Mouse (Mus musculus): ENCODE measurements at regions not wholly inside any gene's neighbourhood (a gene's known extent, or its start where the extent isn't known, plus 50 kb on each side); places are given as distances from the start of the nearest gene placed in this dataset.
A peak's percentile ranks its signal among the peaks of the same experiment; 100 is the strongest.

DNA sequence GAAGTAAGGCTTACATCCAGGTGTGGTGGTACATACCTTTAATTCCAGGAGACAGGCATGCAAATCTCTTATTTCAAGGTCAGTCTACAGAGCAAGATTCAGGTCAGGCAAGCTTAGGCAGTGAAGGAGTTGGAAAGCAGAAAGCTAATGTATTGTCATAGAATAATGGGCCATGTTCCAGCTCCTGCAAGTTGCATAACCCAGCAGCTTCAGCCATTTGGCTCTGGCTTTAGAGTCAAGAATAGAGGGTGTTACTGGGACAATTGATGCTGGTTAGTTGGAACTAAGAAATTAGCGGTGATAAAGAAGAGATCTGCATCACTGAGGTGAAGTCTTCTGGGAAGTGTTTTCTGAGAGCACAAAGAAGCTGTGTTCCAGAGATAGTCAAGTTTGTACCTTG lies 565.3 kb upstream of the Jag1 start:
- H3K36me3 ChIP-seq (ENCODE audit: control insufficient read depth, insufficient read depth) = no peaks in the 10 kb centered on the region
- H3K27me3 ChIP-seq (ENCODE audit: control insufficient read depth, insufficient read depth, insufficient read length) = no peaks in the 10 kb centered on the region
- no peak overlapping the region for H3ac ChIP-seq (ENCODE audit: control insufficient read depth, insufficient read length)
- no peak for TF ChIP-seq POLR2AphosphoS2 (IDR thresholded peaks at IDR 0.05; ENCODE audit: insufficient read length, low read depth)
- no peak overlapping the region for H3K4me3 ChIP-seq
- H3K4me2 ChIP-seq (ENCODE audit: low read depth) = no peak overlapping the region
- no peaks in the 10 kb centered on the region for H3K79me2 ChIP-seq (ENCODE audit: control insufficient read depth, insufficient read depth)

DNA sequence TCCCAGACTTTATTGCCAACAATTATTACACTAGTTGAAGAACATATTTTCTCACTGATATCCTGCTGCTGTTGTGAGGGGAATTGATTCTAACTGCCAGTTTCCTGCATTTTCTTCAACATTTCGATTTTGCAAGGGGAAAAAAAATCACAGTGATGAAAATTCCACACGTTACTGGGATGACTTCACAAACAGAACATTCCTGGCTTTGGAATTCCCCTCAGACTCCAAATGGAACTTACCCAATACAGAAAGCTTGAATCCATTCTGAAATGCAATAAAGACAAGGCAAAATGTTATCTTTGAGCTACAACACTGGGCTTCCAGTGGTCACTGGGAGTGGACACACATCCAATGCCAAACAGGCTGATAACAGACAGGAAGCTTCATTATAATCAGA lies 546.7 kb upstream of the Jag1 start:
- Histone ChIP-seq H3K4me3 (no peak overlapping the region), H3K79me2 (ENCODE audit: control insufficient read depth, insufficient read depth) (no peaks in the 10 kb centered on the region), H3K4me2 (ENCODE audit: low read depth) (peak overlapping the region; percentile 56), H3ac (ENCODE audit: control insufficient read depth, insufficient read length) (no peak overlapping the region), H3K36me3 (ENCODE audit: control insufficient read depth, insufficient read depth) (no peaks in the 10 kb centered on the region), H3K27me3 (ENCODE audit: control insufficient read depth, insufficient read depth, insufficient read length) (no peaks in the 10 kb centered on the region)
- no peak for TF ChIP-seq TCF12 (IDR thresholded peaks at IDR 0.05; ENCODE audit: insufficient read depth, poor library complexity, severe bottlenecking)
- no peak for TF ChIP-seq MAX (IDR thresholded peaks at IDR 0.05; ENCODE audit: low read depth)
- no peak for TF ChIP-seq E2F4 (IDR thresholded peaks at IDR 0.05; ENCODE audit: insufficient read depth)
- no peak for TF ChIP-seq MYOD1 (IDR thresholded peaks at IDR 0.05; ENCODE audit: control insufficient read depth in 1 of 3, insufficient read length in 2 of 3, low read depth in 2 of 3)
- TF ChIP-seq USF1 (IDR thresholded peaks at IDR 0.05; ENCODE audit: low read depth) = no peak
- TF ChIP-seq CEBPB (IDR thresholded peaks at IDR 0.05; ENCODE audit: insufficient read depth, poor library complexity, severe bottlenecking) = no peak
- TF ChIP-seq MYOG (IDR thresholded peaks at IDR 0.05; ENCODE audit: control insufficient read depth in 1 of 3, insufficient read depth in 1 of 3, insufficient read length in 2 of 3, low read depth in 2 of 3) = no peak
- no peak for TF ChIP-seq POLR2AphosphoS2 (IDR thresholded peaks at IDR 0.05; ENCODE audit: insufficient read length, low read depth)
- no peak for TF ChIP-seq SRF (IDR thresholded peaks at IDR 0.05; ENCODE audit: control insufficient read depth, insufficient read length, low read depth)
- no peak for TF ChIP-seq POLR2A (IDR thresholded peaks at IDR 0.05; ENCODE audit: insufficient read length, low read depth)
- TF ChIP-seq REST (IDR thresholded peaks at IDR 0.05; ENCODE audit: insufficient read depth, insufficient read length) = no peak
- no peak for TF ChIP-seq TCF3 (IDR thresholded peaks at IDR 0.05; ENCODE audit: insufficient read length, low read depth)

DNA sequence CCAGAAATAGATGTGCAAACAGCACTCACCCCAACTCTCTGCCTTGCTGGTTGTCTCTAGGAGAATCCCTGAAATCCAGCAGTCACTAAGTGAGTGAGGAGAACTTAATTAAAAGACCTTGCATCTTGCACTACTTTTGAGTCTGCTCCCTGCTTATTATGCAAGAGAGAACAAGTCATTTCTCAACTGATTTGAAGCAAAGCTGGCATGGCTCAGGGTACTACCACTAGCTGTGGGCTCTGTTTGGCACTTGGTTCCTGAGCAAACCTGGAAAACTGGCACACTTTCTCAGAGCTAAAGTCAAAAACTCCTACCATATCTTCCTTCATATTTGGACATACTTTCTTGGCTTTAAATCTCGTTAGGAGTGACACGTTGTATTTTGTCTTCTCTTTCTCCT lies 545.8 kb upstream of the Jag1 start:
- Histone ChIP-seq H3K79me2 (ENCODE audit: control insufficient read depth, insufficient read depth) (no peaks in the 10 kb centered on the region), H3ac (ENCODE audit: control insufficient read depth, insufficient read length) (no peak overlapping the region), H3K36me3 (ENCODE audit: control insufficient read depth, insufficient read depth) (no peaks in the 10 kb centered on the region), H3K4me3 (no peak overlapping the region), H3K27me3 (ENCODE audit: control insufficient read depth, insufficient read depth, insufficient read length) (no peaks in the 10 kb centered on the region), H3K4me2 (ENCODE audit: low read depth) (no peak overlapping the region)
- no peak for TF ChIP-seq CEBPB (IDR thresholded peaks at IDR 0.05; ENCODE audit: insufficient read depth, poor library complexity, severe bottlenecking)
- no peak for TF ChIP-seq MYOG (IDR thresholded peaks at IDR 0.05; ENCODE audit: control insufficient read depth in 1 of 3, insufficient read depth in 1 of 3, insufficient read length in 2 of 3, low read depth in 2 of 3)
- TF ChIP-seq USF1 (IDR thresholded peaks at IDR 0.05; ENCODE audit: low read depth) = no peak
- no peak for TF ChIP-seq MAX (IDR thresholded peaks at IDR 0.05; ENCODE audit: low read depth)
- no peak for TF ChIP-seq REST (IDR thresholded peaks at IDR 0.05; ENCODE audit: insufficient read depth, insufficient read length)
- TF ChIP-seq TCF3 (IDR thresholded peaks at IDR 0.05; ENCODE audit: insufficient read length, low read depth) = no peak
- TF ChIP-seq POLR2A (IDR thresholded peaks at IDR 0.05; ENCODE audit: insufficient read length, low read depth) = no peak
- no peak for TF ChIP-seq POLR2AphosphoS2 (IDR thresholded peaks at IDR 0.05; ENCODE audit: insufficient read length, low read depth)
- no peak for TF ChIP-seq E2F4 (IDR thresholded peaks at IDR 0.05; ENCODE audit: insufficient read depth)

DNA sequence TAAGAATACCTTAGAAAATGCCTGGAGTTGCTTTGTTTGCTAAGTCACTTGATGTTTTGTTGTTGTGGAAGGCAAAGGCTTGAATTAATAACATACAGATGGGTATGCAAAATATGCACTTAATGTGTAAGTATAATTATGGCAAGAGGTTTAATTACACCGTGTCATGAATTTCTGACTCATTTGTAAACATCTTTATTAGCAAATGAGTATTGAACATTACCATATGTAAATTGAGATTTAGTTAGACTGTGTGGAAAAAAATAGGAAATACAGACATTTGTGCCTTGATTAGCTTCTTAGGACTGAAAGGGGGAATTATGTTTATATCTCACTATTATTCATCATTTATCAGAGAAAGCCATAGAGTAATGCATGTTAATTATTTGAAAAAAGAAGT lies 544.0 kb upstream of the Jag1 start:
- Histone ChIP-seq H3ac (ENCODE audit: control insufficient read depth, insufficient read length) (no peak overlapping the region), H3K27me3 (ENCODE audit: control insufficient read depth, insufficient read depth, insufficient read length) (no peaks in the 10 kb centered on the region), H3K4me3 (no peak overlapping the region), H3K79me2 (ENCODE audit: control insufficient read depth, insufficient read depth) (no peaks in the 10 kb centered on the region), H3K36me3 (ENCODE audit: control insufficient read depth, insufficient read depth) (no peaks in the 10 kb centered on the region), H3K4me2 (ENCODE audit: low read depth) (no peak overlapping the region)
- no peak for TF ChIP-seq MYOG (IDR thresholded peaks at IDR 0.05; ENCODE audit: control insufficient read depth in 1 of 3, insufficient read depth in 1 of 3, insufficient read length in 2 of 3, low read depth in 2 of 3)
- no peak for TF ChIP-seq REST (IDR thresholded peaks at IDR 0.05; ENCODE audit: insufficient read depth, insufficient read length)
- TF ChIP-seq TCF12 (IDR thresholded peaks at IDR 0.05; ENCODE audit: insufficient read depth, poor library complexity, severe bottlenecking) = no peak
- no peak for TF ChIP-seq E2F4 (IDR thresholded peaks at IDR 0.05; ENCODE audit: insufficient read depth)

DNA sequence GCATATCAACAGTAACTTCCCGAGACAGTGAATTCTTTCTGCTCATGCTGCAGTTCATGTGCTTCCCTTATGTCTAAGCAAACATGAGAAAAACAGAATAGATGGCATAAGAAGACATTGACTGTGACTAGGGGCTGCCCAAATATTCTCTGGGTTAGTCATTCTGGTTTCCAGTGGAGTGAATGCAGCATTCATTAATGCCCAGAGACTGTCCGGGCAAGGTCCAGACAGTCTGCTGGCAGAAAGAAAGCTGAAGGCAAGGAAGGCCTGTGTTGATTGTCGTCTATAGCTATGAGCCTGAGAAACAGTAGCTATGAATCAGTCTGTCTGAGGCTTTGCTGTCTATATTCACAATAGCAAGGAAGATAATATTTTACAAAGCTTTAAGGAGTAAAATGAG lies 537.9 kb upstream of the Jag1 start:
- H3K79me2 ChIP-seq (ENCODE audit: control insufficient read depth, insufficient read depth) = no peaks in the 10 kb centered on the region
- no peak overlapping the region for H3K4me3 ChIP-seq
- H3K36me3 ChIP-seq (ENCODE audit: control insufficient read depth, insufficient read depth) = no peaks in the 10 kb centered on the region
- H3K4me2 ChIP-seq (ENCODE audit: low read depth) = peak overlapping the region; percentile 20
- no peak for TF ChIP-seq TCF12 (IDR thresholded peaks at IDR 0.05; ENCODE audit: insufficient read depth, poor library complexity, severe bottlenecking)
- no peaks in the 10 kb centered on the region for H3K27me3 ChIP-seq (ENCODE audit: control insufficient read depth, insufficient read depth, insufficient read length)
- H3ac ChIP-seq (ENCODE audit: control insufficient read depth, insufficient read length) = no peak overlapping the region

DNA sequence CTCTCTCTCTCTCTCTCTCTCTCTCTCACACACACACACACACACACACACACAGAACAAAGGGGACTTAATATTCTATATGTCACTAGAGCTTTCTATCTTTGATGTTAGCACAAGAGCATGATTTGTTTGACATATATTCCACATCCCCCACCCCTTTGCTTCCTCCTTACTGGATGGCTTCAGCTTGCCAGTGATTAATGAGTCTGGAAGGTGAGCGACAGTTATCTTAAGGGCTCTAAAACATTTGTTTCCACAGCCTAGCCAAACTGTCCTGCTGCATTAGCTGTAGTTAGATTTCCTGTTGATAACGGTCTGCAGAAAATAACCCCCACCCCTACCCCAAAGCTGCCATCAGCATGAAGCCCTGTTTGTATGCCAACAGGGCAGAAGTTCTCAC lies 527.7 kb upstream of the Jag1 start:
- H3K36me3 ChIP-seq (ENCODE audit: control insufficient read depth, insufficient read depth) = no peaks in the 10 kb centered on the region
- H3K27me3 ChIP-seq (ENCODE audit: control insufficient read depth, insufficient read depth, insufficient read length) = no peaks in the 10 kb centered on the region
- H3K79me2 ChIP-seq (ENCODE audit: control insufficient read depth, insufficient read depth) = no peaks in the 10 kb centered on the region
- no peak overlapping the region for H3K4me2 ChIP-seq (ENCODE audit: low read depth)
- H3K4me3 ChIP-seq = no peak overlapping the region
- no peak for TF ChIP-seq POLR2AphosphoS2 (IDR thresholded peaks at IDR 0.05; ENCODE audit: insufficient read length, low read depth)
- no peak for TF ChIP-seq MAX (IDR thresholded peaks at IDR 0.05; ENCODE audit: low read depth)
- TF ChIP-seq CEBPB (IDR thresholded peaks at IDR 0.05; ENCODE audit: insufficient read depth, poor library complexity, severe bottlenecking) = no peak
- TF ChIP-seq SRF (IDR thresholded peaks at IDR 0.05; ENCODE audit: control insufficient read depth, insufficient read length, low read depth) = no peak
- no peak for TF ChIP-seq E2F4 (IDR thresholded peaks at IDR 0.05; ENCODE audit: insufficient read depth)
- TF ChIP-seq MYOD1 (IDR thresholded peaks at IDR 0.05; ENCODE audit: control insufficient read depth in 1 of 3, insufficient read length in 2 of 3, low read depth in 2 of 3) = no peak
- TF ChIP-seq USF1 (IDR thresholded peaks at IDR 0.05; ENCODE audit: low read depth) = no peak
- no peak for TF ChIP-seq TCF3 (IDR thresholded peaks at IDR 0.05; ENCODE audit: insufficient read length, low read depth)
- no peak overlapping the region for H3ac ChIP-seq (ENCODE audit: control insufficient read depth, insufficient read length)
